Mouse (Mus musculus): Measurements from ENCODE around the gene Kcnk3. TPM values are rescaled to one million over a fixed set of nuclear protein-coding genes. Genes with fewer than 3 reads are reported as not detected.
A peak's percentile ranks its signal among the peaks of the same experiment; 100 is the strongest.

Gene Kcnk3
- total RNA-seq, 2 experiments from 2014 or later: 145 TPM

GRCm38 (mm10) chr5:30588301-30588968 lies 465 bp downstream of the Kcnk3 start:
- DNase-seq: peak; percentile 57

- no peak for DNase-seq
These were observed 1.1 kb downstream of the Kcnk3 start for GRCm38 (mm10) chr5:30589069-30589468.

GRCm38 (mm10) chr5:30589546-30589945 lies 1.6 kb downstream of the Kcnk3 start:
- no peak for DNase-seq

- DNase-seq: no peak
These were observed 2.3 kb downstream of the Kcnk3 start for GRCm38 (mm10) chr5:30590231-30590630.

GRCm38 (mm10) chr5:30591205-30591731 lies 3.3 kb downstream of the Kcnk3 start:
- DNase-seq: no peak

- DNase-seq: no peak
These were observed 3.8 kb downstream of the Kcnk3 start for GRCm38 (mm10) chr5:30591786-30592185.

GRCm38 (mm10) chr5:30592279-30592980 lies 4.5 kb downstream of the Kcnk3 start:
- DNase-seq: no peak

GRCm38 (mm10) chr5:30593360-30593759 lies 5.4 kb downstream of the Kcnk3 start:
- DNase-seq: no peak

- DNase-seq: peak; percentile 69
These were observed 6.0 kb downstream of the Kcnk3 start for GRCm38 (mm10) chr5:30593811-30594504.

- no peak for DNase-seq
These were observed 7.1 kb downstream of the Kcnk3 start for GRCm38 (mm10) chr5:30594953-30595560.

GRCm38 (mm10) chr5:30601397-30601796 lies 13.4 kb downstream of the Kcnk3 start:
- DNase-seq: peak; percentile 60

- DNase-seq: no peak
These were observed 15.3 kb downstream of the Kcnk3 start for GRCm38 (mm10) chr5:30603255-30603654.

- DNase-seq: no peak
These were observed 16.0 kb downstream of the Kcnk3 start for GRCm38 (mm10) chr5:30603926-30604325.

- DNase-seq: peak; percentile 74
These were observed 16.8 kb downstream of the Kcnk3 start for GRCm38 (mm10) chr5:30604769-30605188.

GRCm38 (mm10) chr5:30605649-30606048 lies 17.7 kb downstream of the Kcnk3 start:
- DNase-seq: no peak

- DNase-seq: peak; percentile 79
These were observed 18.6 kb downstream of the Kcnk3 start for GRCm38 (mm10) chr5:30606424-30607073.

- DNase-seq: no peak
These were observed 21.1 kb downstream of the Kcnk3 start for GRCm38 (mm10) chr5:30609094-30609493.

GRCm38 (mm10) chr5:30609918-30610645 lies 22.1 kb downstream of the Kcnk3 start:
- DNase-seq: no peak

GRCm38 (mm10) chr5:30611091-30611490 lies 23.1 kb downstream of the Kcnk3 start:
- no peak for DNase-seq

- DNase-seq: no peak
These were observed 23.7 kb downstream of the Kcnk3 start for GRCm38 (mm10) chr5:30611689-30612088.

GRCm38 (mm10) chr5:30612575-30612974 lies 24.6 kb downstream of the Kcnk3 start:
- DNase-seq: no peak

Measured in heart, postnatal 4 days (tissue).